Mouse (Mus musculus) lung, postnatal 10 days (tissue): ENCODE results near the gene Ppm1h.

Experiments
- DNase-seq: peaks from one replicate; pipeline ENCODE4 v3.0.0; 2021

Ppm1h gene

GRCm38 (mm10) chr10:122705457-122705856 is 26.9 kb downstream of the Ppm1h start:
- no peak for DNase-seq

- no peak for DNase-seq
Measured at GRCm38 (mm10) chr10:122711381-122711811, 32.8 kb downstream of the Ppm1h start.

DNA sequence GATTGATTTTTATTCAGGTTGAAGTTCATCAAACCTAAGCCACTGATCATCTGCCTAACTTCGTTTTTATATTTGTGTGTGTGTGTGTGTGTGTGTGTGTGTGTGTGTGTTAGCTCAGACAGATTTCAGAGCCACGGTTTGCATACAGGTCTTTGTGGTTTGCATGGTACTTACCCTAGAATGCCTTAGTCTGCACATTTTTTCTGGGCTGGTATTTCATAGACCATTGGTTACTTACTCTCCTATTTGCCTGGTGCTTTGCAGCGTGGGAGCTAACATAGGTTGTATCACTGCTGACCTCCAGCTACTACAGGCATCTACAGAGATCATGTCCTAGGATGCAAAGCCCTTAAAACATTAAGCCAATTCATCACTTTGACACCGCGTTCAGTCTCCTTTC is 33.7 kb downstream of the Ppm1h start:
- no peak for DNase-seq

DNA sequence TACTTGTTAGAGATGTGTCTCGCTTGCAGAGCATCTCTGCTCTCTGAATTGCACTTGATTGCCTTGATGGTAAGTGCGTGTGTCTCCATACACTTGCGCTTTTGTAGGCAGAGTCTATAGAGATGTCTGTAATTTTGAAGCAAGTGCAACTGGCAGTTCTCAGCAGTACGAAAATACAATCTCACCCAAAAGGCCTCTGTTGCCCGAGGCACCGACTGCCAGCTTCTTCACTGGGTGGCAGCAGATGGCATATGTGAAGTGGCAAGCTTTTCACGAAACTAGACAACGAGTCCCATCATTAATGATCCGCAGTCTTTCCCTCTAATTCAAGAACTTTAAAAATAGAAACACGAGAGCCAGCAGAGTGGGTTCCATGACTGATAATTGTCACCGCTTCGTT is 37.3 kb downstream of the Ppm1h start:
- no peak for DNase-seq

DNA sequence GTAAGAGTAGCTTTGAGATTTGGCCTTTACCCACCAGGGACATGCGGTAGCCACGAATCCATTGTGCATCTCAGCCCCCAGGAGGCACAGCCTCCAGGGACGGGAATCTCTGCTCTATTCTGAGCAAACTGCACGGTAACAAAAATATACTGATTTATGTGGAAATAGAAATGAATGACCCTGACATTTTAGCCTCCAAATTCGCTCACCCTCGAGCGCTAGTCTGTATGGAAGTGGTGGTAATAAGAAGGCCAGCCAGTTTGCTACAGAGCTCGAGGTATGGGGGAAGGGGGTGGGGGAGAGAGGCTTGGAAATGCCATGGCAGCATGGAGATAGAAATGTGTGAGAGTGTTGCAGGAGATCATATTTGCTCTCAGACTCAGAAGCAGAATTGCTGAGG is 37.7 kb downstream of the Ppm1h start:
- DNase-seq, result no peak

DNA sequence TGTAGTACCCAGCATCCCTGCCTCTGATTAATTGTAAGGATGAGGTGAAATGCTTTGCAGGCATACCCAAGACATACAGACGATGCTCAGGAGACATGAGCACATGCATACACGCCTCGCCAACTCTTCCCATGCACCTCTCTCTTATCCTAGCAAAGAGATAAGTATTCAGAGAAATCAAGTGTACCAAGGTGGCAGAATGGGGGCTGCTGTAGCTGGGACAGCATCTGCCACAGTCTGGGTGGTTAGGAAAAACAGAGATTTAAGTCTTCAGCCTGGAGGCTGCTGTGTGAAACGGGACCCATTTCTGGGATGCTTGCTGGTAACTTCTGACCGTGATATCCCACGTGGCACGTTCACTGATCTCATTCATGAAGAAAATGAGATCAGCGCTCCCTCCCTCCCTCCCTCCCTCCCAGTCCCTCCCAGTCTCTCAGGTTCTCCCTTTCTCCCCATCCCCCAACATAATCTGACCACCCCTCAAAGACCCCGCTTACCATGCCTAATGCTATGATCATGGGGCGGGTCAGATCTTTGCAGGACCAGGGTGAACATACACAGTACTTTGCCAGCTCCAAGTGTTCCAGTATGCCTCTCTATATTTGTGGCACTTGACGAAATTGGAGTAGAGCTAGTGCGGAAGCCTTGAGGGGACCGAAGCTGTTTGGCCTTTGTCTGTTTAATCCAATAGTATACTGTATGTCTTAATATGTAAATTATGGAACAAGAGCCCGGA is 38.3 kb downstream of the Ppm1h start:
- no peak for DNase-seq

GRCm38 (mm10) chr10:122717754-122718415 is 39.3 kb downstream of the Ppm1h start:
- DNase-seq, result no peak

DNA sequence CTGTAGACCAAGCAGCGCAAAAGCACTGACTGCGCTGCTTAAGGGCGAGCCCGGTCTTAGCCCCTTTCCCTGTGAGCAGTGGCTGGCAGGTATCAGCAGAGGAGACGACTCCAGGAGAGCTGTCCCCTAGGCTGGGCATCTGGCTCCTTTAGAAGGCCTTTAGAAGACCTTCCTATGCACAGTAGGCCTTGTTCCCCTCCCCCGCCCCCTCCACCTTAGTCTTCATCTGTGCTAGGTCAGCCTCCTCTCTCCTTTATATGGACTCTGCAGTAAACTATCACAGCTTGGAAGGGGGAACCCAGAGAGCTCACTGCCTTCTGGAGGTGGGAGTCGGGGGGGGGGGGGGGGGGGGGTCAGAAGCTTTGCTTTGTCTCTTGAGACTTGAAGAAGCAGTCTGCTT is 40.4 kb downstream of the Ppm1h start:
- no peak for DNase-seq

- DNase-seq, result no peak
Measured at GRCm38 (mm10) chr10:122722111-122722510, 43.5 kb downstream of the Ppm1h start.

- DNase-seq, result no peak
Measured at GRCm38 (mm10) chr10:122724692-122725091, 46.1 kb downstream of the Ppm1h start.

DNA sequence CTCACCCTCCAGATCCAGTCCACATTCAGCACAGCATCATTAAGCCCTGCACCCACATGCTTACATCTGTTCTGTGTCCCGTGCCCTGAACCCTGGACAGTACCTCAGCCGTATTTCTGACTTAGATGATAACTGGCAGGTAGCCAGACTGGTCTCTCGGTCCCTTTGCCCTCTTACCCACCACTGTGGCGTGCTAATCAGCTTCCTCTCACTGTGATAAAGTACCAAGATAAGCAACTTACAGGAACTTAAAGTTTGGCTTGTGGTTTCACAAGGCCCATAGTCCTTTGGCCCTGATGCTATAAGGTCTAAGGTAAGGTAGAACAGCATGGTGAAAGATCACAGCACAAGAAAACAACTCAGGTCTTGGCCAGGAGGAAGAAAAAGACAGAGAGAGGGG is 48.7 kb downstream of the Ppm1h start:
- DNase-seq, result no peak

- DNase-seq, result no peak
Measured at GRCm38 (mm10) chr10:122728172-122728571, 49.6 kb downstream of the Ppm1h start.

GRCm38 (mm10) chr10:122732146-122732545 is 53.6 kb downstream of the Ppm1h start:
- DNase-seq, result no peak

DNA sequence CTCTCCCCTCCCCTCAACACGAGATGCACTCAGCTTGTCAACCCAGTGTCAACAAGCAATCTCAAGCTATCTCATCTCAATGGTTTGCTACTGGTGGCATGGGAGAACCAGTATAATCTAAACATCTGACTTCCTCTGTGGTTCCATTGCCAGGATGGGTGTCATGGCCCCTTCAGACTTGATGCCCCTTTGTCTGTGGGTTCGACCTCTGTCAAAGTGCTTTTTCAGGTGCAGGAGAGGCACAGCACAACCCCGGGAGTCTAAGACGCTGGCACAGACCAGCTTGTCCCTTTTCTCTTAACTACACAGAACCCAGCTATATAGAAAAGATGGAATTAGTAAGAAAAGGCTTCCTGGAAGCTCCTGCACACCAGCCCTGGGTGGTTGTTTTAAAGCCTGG is 56.0 kb downstream of the Ppm1h start:
- no peak for DNase-seq

DNA sequence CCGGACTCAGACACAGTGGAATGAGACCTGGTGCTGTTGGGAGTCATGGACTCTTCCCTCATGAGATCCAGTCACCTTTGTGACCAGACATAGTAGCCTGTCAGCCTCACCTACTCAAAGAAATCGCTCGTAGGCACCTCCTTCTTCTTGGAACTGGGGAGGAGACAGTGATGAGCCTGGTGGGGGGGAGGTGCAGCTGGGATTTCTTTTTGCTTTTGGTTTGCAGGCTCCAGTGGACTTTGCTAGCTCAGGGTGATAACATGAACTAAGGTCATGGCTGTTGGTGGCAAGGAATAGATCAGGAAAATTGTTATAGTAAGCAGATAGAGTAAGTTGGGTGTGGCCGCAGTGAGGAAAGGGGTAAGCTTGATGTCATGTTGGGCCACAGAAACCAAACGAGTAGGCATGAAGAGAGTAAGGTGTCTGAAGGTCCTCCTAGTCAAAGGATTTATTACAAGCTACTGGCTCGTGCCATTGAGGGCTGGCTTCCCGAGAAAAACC is 56.8 kb downstream of the Ppm1h start:
- no peak for DNase-seq

DNA sequence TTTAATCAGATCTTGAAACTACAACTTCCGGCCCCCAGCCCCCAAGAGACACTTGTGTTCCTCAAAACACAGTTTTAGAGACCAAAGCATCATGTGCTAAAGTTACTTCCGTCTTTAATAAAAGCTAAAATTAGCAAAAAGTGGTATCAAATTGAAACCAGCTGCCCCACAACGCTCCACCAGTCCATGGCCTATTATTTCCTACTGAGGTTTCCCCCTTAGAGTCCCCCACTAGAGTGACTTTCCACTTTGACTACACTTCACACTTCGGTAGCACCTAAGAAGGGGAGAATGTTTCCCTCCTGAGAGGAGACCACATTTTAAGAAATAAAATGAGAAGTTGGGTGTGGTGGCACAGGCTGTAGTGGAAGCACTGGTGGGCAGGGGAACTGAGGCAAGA is 58.3 kb downstream of the Ppm1h start:
- no peak for DNase-seq

DNA sequence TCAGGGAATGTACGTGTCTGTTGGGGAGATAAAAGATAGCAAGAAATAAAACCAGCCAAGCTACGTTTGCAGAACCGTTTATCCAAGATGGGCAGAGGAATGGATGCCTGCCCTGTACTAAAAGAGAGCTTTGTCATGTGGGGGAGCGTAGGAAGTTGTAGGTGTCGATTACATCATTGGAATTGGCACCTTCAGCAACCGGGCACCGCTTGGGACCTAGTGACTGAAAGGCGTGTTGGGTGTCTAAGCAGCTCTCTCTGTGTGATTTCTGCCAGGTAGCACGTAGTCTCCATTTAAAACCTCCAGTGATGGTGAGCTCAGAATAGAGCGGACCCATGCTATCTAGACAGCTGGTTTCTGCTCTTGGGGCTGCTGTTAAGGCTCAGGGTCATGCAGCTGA is 60.0 kb downstream of the Ppm1h start:
- DNase-seq, result no peak

GRCm38 (mm10) chr10:122739037-122739436 is 60.5 kb downstream of the Ppm1h start:
- DNase-seq, result no peak

DNA sequence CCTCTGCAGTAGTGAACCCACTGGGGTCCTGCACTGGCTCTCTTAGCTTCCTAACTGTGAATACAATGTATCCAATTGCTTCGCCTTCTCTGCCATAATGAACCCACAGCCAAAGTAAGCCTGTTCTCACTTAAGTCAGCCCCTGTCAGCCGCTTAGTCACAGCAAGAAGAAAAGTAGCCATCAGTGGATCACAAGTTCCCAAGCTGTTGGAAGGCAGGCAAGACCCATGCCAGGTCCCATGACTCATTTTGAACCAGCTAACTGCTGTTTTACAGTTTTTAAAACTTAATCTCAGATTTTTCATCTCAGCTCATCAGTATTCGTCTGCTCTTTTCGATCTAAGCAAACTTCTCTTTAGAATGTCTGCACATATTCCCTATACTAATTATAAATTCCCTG is 61.6 kb downstream of the Ppm1h start:
- DNase-seq, result no peak

DNA sequence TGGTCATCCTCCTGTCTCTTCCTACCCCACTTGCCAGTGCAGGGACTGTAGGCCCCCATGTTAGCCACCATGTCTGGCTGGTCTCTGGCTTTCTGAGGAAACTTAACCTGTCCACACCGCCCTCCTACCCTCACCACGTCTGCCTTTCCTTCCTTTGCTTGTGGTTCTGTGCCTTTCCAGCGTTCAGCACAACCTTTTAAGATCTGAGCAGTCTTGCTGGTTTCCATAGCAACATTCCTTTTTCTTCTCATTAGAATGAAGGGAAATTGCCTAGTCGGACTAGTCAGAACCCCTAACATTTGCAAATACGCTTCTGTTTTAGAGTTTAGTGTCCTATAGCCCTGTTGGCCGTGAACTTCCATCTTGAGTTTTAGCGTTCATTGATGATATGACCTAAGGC is 62.6 kb downstream of the Ppm1h start:
- no peak for DNase-seq

GRCm38 (mm10) chr10:122742136-122742535 is 63.6 kb downstream of the Ppm1h start:
- DNase-seq, result no peak

DNA sequence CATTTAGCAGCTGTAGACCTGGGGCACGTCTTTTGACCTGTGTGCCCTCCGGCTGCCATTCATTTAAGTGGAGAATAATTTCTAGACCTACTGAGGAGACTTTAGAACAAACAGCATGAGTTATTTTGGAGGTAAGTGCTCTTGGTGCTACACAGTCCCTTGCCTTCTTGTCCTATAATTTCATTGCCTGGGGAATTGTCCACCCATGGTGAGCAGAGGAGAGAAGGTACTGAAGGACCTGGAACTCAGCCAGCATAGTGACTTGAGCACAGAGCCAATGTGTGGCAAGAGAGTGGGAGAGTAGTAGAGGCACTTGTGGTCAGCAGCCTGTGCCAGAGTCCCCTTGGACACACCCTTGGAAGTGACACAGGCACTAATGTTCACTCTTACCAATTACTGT is 64.8 kb downstream of the Ppm1h start:
- DNase-seq, result no peak

GRCm38 (mm10) chr10:122744970-122745369 is 66.4 kb downstream of the Ppm1h start:
- no peak for DNase-seq

DNA sequence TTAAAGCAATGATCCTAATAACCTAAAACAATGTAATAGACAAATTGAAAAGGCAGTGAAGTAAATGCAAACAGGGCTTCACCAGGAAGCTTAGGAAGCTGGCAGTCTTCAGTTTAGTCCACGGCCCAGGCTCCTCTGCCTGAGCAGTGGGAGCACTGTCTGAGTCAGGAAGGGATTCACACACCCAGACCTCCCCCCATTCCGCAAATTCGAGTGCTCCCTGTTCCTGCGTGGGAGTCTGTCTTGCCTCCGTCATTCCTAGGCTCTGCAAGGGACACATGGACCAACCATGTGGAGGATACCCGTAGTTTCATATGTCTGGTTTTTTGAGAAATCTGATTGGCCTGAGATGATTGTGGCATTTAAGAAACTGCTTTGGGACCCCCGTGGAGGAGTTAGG is 67.6 kb downstream of the Ppm1h start:
- no peak for DNase-seq
